Mouse (Mus musculus) kidney, postnatal 4 days (tissue): ENCODE measurements around the gene Slc45a2.
"Not testable (repeated sequence)": the region's sequence is repeated elsewhere in the genome, so short reads cannot be mapped to it uniquely, and the experiment has no call there.

ENCODE experiments used
- DNase-seq, 2 experiments: peaks; one replicate each; pipeline ENCODE4 v3.0.0; 2021; ENCODE audit warnings: mixed read lengths in 2 of 2

Gene Slc45a2

GRCm38 (mm10) chr15:11000421-11000820 is at the start of gene Slc45a2:
Gene Slc45a2 (plus strand): TSS chr15:11000721.
- no peak for DNase-seq

GRCm38 (mm10) chr15:10951951-10952759 is 48.4 kb upstream of the Slc45a2 start, which contains the start of gene C1qtnf3:
Gene C1qtnf3 (plus strand): TSS chr15:10952332.
- peak; percentile 45 to 69 for DNase-seq

- peak; percentile 27 to 55 for DNase-seq
Observed at GRCm38 (mm10) chr15:10952760-10953305, 47.7 kb upstream of the Slc45a2 start.

- DNase-seq: no peak
Observed at GRCm38 (mm10) chr15:10953465-10953864, 47.1 kb upstream of the Slc45a2 start.

GRCm38 (mm10) chr15:10954381-10955016 is 46.0 kb upstream of the Slc45a2 start:
- DNase-seq: peak in 1 of 2 experiments; percentile 23

GRCm38 (mm10) chr15:10955156-10955555 is 45.4 kb upstream of the Slc45a2 start:
- DNase-seq: peak in 1 of 2 experiments; percentile 51

- no peak for DNase-seq
Observed at GRCm38 (mm10) chr15:10956706-10957105, 43.8 kb upstream of the Slc45a2 start.

- no peak for DNase-seq
Observed at GRCm38 (mm10) chr15:10959277-10960026, 41.1 kb upstream of the Slc45a2 start.

- DNase-seq: no peak
Observed at GRCm38 (mm10) chr15:10960267-10960666, 40.3 kb upstream of the Slc45a2 start.

- no peak for DNase-seq
Observed at GRCm38 (mm10) chr15:10962601-10963000, 37.9 kb upstream of the Slc45a2 start.

- no peak for DNase-seq
Observed at GRCm38 (mm10) chr15:10969439-10969838, 31.1 kb upstream of the Slc45a2 start.

- no peak for DNase-seq
Observed at GRCm38 (mm10) chr15:10970777-10971176, 29.7 kb upstream of the Slc45a2 start.

- no peak for DNase-seq
Observed at GRCm38 (mm10) chr15:10977151-10977550, 23.4 kb upstream of the Slc45a2 start.

GRCm38 (mm10) chr15:10980712-10981111 is 19.8 kb upstream of the Slc45a2 start:
- DNase-seq: no peak

GRCm38 (mm10) chr15:10981377-10982063 is 19.0 kb upstream of the Slc45a2 start, which contains the start of gene Amacr:
Gene Amacr (plus strand): TSS chr15:10981756.
- peak; percentile 93 to 95 for DNase-seq

- DNase-seq: no peak
Observed at GRCm38 (mm10) chr15:10982064-10982435, 18.5 kb upstream of the Slc45a2 start.

GRCm38 (mm10) chr15:10985756-10986155 is 14.8 kb upstream of the Slc45a2 start:
- DNase-seq: peak; percentile 6 to 26

- DNase-seq: not testable (repeated sequence)
Observed at GRCm38 (mm10) chr15:10986477-10986876, 14.0 kb upstream of the Slc45a2 start.

GRCm38 (mm10) chr15:10990411-10990810 is 10.1 kb upstream of the Slc45a2 start:
- DNase-seq: no peak

GRCm38 (mm10) chr15:10991566-10991965 is 9.0 kb upstream of the Slc45a2 start:
- no peak for DNase-seq

GRCm38 (mm10) chr15:10999832-11000231 is 689 bp upstream of the Slc45a2 start:
- no peak for DNase-seq

- no peak for DNase-seq
Observed at GRCm38 (mm10) chr15:11003791-11004190, 3.3 kb downstream of the Slc45a2 start.
